Mouse (Mus musculus) T-cell, adult 66 days (primary cell): Measurements from ENCODE around the gene Gm20388. TPM values are rescaled to one million over a fixed set of nuclear protein-coding genes. Genes with fewer than 3 reads are reported as not detected.

Experiments used
- total RNA-seq, 2 experiments: library from RNA; stranded (reverse); gene quantifications; 3 replicates in 1 of 2; 4 replicates in 1 of 2; pipeline ENCODE4 v1.2.4; 2023

The Gm20388 gene
- total RNA-seq, 2 experiments from 2014 or later = 17.6 to 25.1 TPM

GRCm38 (mm10) chr8:121115948-121116347, 1205.3 kb downstream of the Gm20388 start, which contains the start of gene Foxc2:
Foxc2 (plus strand) TSS chr8:121116171.

GRCm38 (mm10) chr8:121127756-121128375, 1217.2 kb downstream of the Gm20388 start, which contains the start of gene Foxl1:
Foxl1 (plus strand) TSS chr8:121127940.

GRCm38 (mm10) chr8:121544276-121544785, 1633.7 kb downstream of the Gm20388 start, which contains the start of gene 1700018B08Rik:
1700018B08Rik (minus strand) TSS chr8:121544320.

GRCm38 (mm10) chr8:121578676-121579451, 1668.2 kb downstream of the Gm20388 start, which contains the start of gene Fbxo31:
Fbxo31 (minus strand) TSS chr8:121578806.

DNA sequence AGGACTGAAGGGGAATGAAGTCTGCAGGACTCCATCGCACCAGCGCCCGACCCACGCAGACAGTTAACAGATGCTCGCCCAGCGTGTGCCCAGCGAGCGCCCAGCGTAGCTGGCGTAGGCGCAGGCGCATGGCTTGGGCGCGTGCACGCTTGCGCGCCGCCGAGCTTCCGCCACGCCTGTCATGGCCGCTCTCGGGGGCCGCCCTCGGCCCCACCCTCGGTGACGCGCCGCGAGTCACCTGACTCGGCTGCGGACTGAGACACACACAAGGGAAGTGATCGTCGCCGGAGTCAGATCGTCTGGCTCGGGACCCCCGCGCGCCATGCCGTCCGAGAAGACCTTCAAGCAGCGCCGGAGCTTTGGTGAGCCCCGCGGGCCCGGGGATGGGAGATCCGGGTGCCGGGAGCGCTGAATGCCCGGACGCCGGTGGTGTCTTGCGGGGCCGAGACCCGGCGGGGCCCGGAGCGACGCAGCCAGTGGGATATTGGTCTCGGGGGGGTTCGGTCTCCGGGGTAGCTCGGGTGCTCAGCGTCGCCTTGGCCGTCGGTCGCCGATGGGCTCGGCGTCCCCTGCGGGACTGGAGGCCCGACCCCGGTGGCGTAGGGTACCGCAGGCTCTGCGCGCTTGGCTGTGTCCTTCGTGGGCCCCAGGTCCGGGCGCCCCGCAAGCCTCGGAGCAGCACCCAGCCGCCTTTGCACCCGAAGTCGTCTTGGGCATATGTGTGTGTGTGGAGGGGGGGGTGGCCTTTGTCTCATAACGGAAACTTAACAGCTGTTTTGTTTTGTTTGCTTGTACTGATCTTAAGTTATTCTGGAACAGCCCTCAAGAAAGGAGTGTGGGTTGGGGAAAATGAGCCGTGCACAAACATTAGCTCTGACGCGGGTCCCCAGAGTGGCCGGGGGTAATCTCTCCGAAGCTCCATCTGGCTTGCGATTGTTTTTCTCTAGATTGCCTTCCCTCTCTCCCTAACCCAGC, 1679.8 kb downstream of the Gm20388 start, which contains the start of gene Map1lc3b:
TSS of gene Map1lc3b (plus strand) at position 159 of the 975 bp plus-strand sequence.

DNA sequence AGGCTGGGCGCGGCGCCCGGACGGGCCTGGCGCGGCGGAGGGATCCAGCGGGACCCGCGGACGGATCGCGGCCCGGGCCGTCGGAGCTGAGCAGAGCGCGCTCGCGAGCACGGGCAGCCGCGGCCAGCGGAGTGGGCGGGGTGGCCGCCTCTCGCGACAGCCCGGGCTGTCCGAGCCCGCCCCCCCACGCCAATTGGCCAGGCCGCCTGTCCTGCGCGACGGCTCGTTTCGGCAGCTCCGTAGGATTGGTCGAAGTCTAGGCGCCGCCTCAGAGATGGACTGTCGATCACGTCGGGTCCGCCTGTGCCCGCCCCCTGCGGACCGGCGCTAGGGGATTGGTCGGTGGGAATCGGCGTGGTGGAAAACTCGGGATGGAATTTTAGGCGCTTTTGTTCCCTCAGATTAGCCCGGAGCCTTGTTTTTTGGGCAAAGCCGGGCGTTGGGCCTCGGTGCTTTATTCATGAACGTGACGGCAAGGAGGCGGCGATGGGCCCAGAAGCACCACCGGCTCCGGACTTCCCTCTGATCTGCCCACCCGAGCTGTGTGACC, 1742.2 kb downstream of the Gm20388 start, which contains the start of gene Zcchc14:
TSS of gene Zcchc14 (minus strand) at position 128 of the 550 bp plus-strand sequence.

GRCm38 (mm10) chr8:121729323-121729722, 1818.7 kb downstream of the Gm20388 start, which contains the start of gene Jph3:
Jph3 (plus strand) TSS chr8:121729623.

DNA sequence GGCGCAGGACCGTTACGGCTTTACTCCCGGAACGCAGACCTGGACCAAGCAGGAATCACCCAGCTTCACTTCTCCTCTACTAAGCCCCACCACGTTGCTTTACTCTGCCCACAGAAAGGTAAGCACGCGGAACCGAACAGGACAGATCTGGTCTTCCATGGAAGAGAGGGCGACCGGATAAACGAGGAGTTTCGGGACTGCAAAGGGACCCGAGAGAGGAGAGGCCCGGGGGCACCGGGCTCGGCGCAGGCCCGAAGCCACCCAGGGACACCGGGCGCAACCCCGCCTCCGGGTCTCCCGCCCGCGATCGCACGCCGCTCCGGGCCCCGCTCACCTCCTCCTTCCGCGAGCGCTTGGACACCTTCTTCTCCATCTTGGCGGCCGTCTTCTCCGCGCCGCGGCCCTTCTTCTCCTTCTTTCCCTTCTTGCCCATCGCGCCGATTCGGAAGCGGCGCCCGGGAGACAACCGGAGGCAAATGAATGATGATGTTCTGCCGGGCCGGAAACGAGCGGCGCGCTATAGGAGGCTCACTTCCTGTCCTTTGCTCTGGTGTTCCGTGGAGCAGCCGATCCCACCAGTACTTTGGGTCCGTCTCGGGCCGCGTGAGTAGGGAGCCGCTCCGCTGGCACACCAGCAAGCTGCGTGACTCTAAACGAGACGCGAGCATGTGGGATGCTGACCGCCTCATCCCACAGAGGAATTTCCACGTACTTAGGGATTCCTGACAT, 1918.6 kb downstream of the Gm20388 start, which contains the start of gene Klhdc4:
TSS of gene Klhdc4 (minus strand) at position 522 of the 729 bp plus-strand sequence.

GRCm38 (mm10) chr8:121907587-121908248, 1997.1 kb downstream of the Gm20388 start, which contains the start of gene Slc7a5:
Slc7a5 (minus strand) TSS chr8:121907694.

DNA sequence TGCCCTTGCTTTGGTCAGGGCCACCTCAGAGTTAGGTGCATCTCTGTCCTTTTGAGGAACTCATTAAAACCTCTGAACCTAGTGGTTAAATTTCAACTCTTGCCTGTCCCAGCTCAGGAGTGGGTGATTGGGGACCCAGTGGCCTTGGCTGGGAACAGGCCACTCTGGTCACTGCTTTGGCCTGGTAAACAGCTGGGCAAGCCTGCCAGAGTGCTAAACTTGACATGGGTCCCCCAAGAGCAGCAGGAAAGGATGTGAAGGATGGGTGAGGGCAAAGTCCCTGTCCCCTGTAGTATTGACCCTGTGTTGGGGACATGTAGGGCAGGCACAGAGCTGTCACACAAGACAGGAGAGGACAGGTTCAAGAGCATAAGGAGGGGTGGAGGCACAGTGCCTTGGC, 2034.2 kb downstream of the Gm20388 start, which contains the start of gene Car5a:
TSS of gene Car5a (minus strand) at position 74 of the 400 bp plus-strand sequence.

DNA sequence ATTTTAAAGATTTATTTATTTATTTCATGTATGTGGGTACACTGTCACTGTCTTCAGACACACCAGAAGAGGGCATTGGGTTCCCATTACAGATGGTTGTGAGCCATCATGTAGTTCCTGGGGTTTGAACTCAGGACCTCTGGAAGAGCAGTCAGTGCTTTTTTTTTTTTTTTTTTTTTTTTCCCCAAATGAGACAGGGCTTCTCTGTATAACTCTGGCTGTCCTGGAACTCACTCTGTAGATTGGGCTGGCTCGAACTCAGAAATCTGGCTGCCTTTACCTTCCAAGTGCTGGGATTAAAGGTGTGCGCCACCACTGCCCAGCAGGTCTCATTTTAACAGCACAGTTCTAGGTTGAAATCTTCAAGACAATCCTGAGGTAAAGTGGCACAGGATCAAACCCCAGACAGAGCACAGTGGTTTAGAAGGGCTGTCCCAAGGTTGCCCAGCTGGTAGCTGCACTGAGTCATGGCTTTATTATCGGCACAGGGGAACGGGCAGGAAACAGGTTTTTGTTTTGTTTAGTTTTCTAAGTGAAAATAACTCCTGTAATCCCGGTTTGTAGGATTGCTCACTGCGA, 2038.7 kb downstream of the Gm20388 start, which contains the start of gene Banp:
TSS of gene Banp (plus strand) at position 529 of the 579 bp plus-strand sequence.

DNA sequence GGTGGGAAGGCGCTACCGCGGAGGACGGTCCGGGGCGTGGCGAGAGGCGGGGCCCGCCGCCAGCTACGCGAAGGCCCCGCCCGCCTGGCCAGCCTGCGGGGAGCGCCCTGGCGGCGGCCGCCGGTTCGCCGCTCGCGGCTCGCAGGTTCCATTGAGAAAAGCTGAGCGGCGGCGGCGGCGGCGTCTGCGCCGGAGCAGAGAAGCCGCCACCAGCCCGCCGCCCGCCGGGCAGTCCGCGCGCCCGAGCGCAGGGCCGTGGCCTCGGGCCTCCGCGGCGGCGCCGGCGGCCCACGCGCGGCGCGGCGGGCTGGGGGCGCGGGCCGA, 2371.4 kb downstream of the Gm20388 start, which contains the start of gene Zfpm1:
TSS of gene Zfpm1 (plus strand) at position 107 of the 324 bp plus-strand sequence.

DNA sequence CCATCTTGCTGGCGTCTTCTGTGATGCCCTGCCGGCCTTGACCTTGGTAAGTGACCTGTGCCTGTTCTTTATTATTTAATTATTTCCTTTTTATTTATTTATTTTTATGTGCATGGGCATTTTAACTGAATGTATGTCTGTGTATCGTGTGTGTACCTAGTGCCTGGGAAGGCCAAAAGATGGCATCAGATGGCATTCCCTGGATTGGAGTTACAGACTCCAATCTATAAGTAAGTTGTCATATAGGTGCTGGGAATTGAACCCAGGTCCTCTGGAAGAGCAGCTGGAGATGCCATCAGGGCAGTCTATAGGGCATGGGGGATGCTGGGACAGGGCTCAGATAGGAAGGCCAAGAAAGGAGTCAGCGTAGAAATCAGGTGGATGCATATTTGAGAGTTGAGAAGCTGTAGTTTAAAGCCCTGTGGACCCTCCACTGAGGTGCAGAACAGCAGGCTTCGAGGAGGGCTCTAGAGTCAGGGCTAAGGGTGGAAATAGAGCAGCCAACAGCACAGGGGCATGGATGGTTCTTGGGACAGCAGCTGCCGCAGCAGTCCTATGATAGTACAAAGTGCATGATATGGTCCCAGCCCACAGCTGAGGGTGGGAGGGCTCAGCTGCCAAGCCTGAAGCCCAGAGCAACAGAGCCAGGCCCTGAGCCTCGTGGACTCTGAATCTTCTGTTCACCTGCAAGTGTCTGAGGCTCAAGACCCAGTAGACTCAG, 2450.2 kb downstream of the Gm20388 start, which contains the start of gene Trhr2:
TSS of gene Trhr2 (minus strand) at position 51 of the 721 bp plus-strand sequence.

DNA sequence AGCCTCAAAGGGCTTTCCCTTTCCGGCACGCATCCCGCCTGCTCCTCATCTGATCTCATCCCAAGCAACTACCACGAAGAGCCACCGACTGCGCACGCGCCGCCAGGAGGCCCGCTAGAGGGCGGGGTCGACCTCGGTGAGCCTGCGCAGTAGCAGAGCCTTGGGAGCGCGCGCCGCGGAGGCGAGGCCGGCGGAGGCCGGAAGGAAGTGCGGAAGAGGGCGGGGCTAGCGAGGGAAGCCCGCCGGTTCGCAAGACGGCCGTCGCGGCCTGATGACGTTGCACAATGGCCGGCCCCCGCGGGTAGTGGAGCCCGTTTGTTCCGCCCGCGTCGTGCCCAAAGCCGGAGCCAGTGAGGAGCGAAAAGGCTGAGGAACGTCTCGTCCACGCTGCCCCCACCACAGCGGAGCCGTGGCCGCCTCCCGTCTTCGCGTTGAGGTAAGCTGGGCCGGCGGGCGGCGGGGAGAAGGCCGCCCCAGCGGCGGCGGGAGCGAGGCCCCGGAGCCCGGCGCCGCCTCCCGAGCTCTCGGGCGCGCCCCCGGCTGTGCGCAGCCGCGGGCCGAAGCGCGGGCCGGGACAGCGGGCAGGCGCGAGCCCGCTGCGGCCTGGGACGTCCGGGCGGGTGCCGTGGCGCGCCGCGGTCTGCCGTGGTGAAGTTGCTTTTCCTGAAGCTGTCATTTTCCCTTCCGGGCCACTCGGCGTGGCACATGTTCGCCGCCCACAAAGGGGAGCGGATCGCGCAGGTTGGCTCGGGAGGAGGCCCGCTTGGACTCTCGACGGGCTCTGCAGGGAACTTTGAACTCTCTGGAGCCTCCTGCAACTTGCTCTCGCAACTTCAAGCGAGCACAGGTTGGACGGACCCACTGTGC, 2466.0 kb downstream of the Gm20388 start, which contains the start of gene Zc3h18:
TSS of gene Zc3h18 (plus strand) at position 245 of the 867 bp plus-strand sequence.

DNA sequence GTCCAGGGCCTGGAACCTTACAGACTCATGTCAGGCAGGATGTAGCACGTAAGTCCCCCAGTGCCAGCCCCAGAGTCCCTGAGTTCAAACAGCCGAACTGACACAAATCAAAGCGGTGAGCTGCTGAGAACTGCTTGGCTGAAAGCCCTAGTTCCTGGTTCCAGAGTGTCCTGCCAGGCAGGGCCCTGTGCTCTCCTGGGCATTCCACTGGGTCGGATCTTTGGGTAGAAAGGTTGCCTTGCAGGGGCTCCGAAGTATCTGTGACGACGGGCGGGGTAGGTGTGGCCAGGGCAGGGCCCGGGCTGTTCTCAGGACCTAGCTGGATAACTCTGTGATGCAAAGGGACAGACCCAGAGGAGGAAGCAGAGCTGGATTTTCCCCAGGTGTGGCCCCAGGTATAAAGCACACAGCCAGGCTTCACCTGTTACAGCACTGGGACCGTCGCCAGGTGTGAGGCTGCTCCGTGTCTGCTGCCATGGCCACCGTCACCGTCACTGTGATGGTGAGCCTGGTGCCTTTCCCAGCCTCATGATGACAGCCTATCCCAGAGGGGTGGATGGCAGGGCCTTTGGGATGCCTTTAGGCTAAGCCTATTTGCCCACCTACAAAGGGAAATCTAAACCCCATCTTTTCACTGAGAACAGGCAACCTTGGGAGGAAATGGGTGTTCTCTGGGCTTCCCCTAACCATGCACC, 2510.9 kb downstream of the Gm20388 start, which contains the start of gene Il17c:
TSS of gene Il17c (plus strand) at position 645 of the 695 bp plus-strand sequence.

GRCm38 (mm10) chr8:122432443-122433268, 2522.0 kb downstream of the Gm20388 start, which contains the start of gene Cyba:
Cyba (minus strand) TSS chr8:122432930.

